Mouse (Mus musculus): ENCODE results near the gene Mettl8.

Mettl8 gene

DNA sequence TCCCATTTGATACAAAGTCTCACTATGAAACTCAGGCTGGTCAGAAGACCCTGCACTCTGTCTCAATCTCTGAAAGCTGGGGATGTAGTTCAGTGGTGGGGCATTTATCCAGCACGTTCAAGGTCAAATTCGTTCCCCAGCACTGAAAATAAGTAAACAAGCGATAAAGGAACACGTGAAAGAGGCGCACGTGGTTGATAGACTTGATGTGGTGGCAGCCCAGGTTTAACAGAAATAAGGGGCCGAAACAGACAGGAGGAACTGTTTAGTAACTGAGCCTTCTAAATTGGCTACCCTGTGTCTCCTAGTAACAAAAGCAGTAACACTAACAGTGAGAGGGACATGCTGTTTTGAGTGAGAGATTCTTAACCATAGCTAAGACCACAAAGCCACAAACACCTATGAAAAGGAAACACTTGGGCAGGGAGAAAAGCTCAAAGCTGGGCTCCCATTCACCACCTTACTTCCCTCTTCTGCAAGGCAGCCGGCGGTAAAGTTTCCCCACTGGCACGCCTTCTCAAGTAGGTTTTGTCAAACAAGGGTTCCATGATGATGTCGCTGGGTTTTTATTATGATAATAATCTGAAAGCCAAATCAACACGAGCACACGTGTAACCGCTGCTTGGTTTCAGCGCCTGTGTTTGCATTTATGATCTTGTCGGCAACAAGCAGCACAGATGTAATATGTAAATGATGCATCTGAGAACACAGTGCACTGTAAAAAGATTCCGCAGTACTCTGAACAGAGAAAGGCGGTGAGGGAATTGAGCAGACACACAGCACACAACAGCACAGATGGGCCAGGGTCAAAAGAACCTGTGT is 23.2 kb downstream of the Mettl8 start:
- peak; percentile 24 to 27 for DNase-seq

DNA sequence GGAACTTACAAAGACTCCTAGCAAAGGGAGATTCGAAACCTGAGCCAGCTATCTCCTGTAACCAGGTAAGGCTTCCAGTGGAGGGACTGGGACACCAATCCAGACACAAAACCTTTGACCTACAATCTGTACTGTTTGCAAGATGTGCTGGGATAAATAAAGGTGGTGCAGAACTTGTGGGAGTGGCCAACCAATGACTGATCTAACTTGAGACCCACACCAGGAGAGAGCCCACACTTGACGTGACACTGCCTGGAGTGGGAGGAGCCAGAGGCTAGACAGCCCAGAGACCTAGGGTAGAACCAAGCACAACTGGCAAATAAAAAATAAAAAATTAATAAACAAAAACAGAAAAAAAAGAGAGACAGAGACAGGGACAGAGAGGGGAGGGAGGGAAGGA is 24.7 kb downstream of the Mettl8 start:
- DNase-seq = no peak

DNA sequence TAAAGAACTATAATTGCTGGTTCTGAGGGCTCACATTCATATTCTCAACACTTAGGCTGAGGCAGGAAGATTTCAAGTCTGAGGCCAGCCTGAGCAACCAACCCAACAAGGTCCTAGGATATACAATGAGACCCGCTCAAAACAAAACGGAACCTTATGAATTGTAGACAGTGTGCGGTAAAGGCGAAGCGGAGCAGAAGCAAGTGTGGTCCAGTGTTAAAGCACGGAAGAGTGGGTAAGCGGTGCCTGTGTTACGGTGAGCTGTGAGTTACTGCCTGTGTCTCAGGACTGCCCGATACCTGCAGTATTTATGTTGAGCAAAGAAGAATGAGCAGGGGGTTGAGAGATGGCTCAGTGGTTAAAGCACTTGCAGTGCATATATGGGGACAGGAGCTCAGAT is 27.8 kb downstream of the Mettl8 start:
- DNase-seq = no peak

DNA sequence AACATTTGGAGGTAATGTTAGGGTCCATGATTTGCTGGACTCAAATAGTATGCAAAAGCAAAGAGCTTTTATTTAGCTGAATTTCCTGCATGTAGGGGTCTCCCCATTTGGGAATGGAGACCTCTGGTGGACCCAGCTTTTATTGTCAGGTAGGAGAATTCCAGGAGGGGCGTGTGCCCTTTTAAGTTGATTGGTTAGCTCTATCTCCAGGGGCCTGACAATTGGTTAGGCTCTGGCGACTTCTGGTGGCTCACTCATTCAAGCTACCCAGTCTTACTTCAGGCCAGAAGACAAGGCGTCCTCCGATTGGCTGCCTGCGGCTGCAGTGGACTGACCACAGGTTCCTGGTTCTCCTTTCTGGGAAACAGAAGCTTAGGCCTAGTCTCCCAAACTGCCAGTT is 28.6 kb downstream of the Mettl8 start:
- no peak for DNase-seq

DNA sequence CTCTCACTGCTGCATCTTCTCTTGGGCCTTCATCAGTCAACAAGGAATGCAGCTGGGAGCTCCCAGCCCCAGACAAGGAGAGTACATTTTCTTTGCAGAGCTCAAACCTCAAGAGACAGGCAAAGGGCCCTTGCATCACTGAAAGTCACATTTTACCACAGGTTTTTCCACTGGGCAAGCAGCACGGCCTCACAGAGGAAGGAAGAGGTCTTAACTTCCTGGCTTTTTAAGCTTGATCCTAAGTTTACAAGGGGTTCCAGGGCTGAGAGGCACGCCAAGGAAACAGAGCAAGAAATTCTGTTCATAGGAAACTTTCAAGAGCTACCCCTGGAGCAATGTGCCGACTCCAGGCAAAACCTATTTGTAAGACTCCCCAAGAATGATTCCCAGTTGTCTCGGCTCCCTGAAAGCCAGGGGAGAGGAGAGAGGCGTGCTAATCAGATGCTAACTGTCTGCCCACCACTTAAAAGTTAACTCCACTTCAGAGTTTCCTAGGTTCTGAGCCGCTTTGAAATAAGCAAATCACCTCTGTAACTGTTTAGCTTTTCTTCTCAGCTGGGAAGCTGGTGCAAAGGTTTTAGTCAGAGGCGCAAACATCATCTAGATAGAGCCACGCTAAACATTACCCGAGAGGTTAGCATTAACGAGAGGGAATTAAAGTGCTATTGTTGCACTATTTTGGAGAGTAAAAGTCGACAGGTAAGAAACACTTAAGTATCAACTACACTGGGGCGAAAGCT is 29.6 kb downstream of the Mettl8 start:
- DNase-seq = no peak

DNA sequence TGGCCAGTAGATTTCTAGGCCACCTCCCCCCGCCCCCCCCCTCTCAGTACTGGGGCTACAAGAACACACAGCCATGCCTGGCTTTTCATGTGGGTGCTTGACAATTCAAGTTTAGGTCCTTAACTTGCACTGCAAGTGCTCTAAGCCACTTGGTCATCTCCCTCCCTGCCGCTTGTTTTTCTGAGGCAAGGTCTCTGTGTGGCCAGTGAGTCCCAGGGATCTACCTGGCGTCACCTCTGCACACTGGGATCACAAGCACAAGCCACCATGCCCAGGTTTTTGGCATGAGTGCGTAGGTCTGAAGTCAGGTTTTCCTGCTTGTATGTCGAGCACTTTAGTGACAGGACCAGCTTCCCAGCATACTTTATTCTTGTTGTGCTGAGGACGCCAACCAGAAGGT is 31.4 kb downstream of the Mettl8 start:
- DNase-seq = no peak

DNA sequence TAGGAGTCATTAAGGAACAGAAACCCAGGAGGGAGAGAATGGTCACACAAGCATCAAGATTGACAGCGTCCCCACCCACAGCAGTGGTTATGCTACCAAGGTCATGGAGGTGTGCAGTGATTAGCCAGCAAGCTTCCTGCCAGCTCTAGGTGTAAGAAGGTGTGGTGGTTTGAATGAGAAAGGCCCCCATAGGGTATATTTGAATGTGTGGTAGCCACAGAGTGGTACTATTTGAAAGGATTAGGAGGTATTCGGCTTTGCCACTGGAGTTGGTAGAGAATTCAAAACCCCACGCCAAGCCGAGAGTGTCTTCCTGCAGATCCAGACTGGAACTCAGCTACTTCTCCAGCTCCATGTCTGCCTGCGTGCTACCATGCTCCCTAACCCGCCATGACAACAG is 32.4 kb downstream of the Mettl8 start:
- no peak for DNase-seq

DNA sequence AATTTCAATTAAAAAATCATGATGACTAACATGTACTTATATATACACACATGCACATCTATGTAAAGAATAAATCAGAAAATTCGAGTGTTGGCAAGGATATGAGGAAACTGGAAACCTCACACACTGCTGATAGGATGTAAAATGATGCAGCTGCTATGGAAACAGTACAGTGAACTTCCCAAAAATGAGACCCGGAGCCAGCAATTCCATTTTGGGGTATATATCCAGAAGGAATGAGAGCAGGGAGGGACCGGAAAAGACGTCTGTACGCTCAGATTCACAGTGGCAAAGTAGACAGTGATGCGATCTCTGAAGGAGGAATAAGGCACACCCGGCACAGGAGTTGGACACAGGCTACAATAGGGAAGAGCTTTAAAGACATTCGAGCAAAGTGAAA is 34.7 kb downstream of the Mettl8 start:
- DNase-seq = no peak

DNA sequence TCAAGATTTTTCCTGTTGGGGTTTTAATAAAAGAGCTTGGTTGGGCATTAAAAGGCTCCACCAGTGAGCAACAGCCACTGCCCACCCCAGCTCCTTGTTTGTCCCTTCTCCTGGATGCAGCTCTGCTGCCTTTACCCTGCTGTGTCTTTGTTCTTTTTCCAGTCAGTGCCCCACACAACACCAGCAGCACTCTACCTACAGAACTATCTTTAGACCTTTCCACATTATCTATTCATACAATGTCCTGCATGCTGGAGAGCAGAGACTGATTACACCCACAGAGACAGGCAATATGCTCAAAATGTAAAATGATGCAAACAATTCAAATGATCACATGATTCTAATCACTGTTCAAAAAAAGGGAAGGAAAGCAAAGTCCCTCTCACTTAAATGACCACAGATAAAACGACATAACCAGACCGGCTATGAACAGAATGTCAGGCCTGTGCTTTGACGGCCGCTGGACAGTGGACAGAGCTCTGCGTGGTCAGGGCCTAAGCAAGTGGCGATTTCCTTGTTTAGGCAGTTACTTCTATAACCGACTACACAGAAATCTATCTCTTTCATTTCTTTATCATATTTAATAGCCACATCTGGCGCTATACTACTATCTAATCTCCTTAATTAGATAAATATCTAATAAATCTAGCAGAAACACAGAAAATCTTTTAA is 35.5 kb downstream of the Mettl8 start:
- no peak for DNase-seq

DNA sequence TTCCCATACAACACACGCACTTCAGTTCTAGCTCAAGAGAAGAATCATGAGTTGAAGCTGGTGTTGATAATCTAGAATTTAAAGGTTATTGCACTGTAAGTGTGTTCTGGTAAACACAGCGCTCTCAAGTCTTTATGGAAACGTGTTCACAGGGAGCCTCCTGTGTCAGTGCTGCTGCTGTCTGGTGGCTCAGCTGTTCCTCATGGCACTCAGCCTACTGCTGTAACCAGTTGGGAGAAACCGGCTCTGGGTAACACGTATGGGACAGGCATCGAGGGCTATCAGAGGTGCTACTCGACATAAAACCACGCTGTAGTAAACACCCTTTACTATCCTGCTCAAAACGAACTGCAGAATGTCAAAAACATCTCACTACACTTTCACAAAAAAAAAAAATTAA is 36.1 kb downstream of the Mettl8 start:
- no peak for DNase-seq

DNA sequence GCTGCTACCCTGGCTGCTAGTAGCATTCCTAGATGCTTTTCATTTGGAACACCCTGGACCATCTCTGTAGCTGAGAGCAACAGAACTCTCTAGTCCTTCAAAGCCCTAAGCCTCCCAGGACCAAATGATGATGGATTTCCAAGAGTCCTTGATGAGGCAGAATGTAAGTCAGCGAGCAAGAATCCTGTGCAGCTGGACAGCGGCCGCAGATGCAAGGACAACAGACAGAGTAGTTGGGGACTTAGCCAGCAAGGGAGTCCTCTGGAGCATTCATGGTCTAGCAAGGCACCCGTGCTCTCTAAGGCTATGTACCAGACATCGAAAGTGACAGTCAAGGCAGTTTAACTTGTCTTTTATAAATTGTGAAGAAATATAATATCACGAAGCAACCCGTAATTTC is 41.9 kb downstream of the Mettl8 start:
- no peak for DNase-seq

DNA sequence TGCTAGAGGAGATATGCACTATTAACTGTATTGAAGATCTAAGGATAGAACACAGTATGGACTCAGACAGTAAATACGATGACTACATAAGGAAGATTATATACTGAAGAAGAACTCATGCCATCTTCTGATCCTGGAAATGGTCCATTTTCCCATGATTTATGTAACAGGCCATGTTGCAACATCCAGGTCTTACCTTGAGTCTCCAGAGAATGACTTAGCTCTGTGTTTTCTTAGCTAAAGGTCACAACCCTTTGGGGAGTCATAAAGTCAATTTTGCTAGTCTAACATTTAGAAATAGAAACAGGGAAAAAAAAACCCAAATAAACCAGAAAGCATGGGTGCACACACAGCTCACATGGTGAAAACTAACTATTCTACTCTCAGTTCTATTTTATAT is 43.6 kb downstream of the Mettl8 start:
- no peak for DNase-seq

DNA sequence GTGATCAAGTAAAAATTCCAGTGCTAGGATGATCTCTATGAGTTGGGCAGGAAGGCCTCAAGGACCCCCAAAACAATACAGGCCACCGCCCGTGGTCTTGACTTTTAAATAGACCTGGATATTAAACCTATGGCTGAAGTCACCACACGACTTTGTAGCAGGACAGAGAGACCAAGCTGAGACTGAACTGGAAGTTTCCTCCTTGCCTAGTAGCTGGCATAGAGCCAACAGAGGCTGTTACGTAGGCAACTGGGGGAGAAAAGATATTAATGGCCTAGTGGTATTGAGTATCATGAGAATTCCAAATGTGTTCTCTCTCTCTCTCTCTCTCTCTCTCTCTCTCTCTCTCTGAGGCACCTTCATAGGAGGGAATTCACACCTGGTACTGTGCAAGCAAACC is 51.0 kb downstream of the Mettl8 start:
- DNase-seq = no peak

DNA sequence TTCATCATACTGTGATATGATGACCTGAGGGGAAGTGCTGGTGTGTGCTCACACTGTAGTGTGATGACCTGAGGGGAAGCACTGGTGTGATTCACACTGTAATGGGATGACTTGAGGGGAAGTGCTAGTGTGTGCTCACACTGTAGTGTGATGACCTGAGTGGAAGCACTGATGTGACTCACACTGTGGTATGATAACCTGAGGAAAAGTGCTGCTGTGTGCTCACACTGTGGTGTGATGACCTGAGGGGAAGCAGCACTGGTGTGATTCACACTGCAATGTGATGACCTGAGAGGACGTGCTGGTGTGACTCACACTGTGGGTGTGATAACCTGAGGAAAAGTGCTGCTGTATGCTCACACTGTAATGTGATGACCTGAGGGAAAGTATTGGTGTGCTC is 52.9 kb downstream of the Mettl8 start:
- DNase-seq = no peak

DNA sequence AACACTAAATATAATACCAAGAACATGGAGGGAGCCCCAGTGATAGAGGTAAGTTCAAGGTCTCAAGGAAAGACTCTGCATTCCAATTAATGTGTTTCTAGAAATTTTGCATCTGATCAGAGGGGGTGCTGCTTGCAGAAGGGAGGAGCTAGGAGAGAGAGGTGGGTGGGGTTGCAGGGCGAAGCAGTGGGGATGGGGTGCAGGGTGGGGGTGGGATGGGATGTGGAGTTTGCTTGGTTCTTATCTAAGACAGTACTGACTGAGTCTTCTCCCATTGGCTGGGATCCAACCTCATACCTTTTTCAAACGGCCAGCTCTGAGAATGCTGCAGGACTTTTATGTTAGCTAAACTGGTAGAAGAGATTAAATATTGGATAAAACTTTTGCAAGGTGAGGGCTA is 56.6 kb downstream of the Mettl8 start:
- DNase-seq = no peak

DNA sequence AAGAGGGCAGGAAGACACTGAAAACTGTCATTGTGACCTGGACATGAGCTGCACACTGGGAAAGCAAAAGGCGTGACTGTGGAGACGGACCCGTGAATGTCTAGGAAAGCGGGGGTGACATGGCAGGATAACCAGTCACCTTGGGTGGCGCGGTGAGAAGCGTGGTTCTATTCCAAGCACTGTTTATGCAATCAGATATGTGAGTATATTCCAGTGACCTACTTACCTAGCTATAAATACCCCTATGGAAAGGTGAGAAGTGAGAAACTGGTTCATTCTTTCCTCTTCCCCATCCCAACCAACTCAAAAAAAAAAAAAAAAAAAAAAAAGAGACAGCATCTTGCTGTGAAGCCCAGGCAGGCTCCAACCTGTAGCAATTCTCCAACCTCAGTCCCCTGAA is 58.9 kb downstream of the Mettl8 start:
- no peak for DNase-seq

DNA sequence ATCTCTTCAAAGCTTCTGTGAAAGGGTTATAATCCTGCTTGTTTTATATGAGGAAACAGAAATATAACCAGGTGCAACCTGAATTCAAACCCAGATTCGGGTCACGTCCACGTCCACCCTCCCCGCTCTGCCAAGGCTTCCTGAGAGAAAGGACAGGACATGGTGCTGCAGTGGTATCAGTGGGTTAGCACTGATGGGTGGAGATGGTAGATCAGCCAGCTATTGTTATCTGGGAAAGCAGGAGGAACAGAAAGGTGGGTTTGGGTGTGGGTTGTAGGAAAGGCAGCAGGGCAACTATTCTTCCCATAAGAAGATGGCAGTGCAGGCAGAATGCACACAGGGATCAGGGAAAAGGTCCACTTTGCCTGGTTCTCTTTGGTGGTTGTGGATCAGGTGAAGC is 59.5 kb downstream of the Mettl8 start:
- DNase-seq = no peak

DNA sequence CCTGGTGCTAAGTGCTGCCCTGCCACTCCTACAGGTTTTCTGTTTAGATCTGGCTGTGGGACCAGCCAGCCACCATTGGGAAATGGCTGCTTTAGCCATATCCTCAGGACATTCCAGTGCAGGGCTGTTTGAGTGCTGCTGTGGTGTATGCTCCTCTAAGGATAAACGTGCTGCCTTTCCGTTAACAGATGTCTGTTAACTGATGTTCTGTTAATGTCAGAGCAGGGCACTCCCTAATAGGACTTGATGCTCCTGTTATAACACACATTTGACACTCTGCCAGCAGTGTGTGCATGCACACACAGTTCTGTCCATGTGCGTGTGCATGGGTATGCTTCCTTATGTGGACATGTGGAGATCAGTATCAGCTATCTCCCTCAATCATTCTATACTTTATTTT is 61.6 kb downstream of the Mettl8 start:
- DNase-seq = no peak

DNA sequence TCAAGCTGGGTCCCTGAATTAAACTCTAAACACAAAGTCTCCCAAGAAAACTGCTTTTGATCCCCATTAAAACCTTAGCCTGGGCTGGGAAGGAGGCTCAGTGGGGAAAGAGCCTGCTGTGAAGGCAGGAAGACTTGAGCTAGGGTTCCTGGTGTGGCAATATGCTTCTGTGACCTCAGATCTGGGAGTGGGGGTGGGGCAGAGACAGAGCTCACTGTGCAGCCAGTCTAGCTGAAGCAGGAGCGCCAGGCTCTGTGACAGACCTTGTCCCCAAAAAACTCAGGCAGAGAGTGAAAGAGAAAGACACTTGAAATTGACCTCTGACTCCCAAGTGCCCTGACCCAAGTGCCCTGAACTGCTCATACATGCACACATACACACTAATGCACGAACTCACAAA is 62.7 kb downstream of the Mettl8 start:
- no peak for DNase-seq

DNA sequence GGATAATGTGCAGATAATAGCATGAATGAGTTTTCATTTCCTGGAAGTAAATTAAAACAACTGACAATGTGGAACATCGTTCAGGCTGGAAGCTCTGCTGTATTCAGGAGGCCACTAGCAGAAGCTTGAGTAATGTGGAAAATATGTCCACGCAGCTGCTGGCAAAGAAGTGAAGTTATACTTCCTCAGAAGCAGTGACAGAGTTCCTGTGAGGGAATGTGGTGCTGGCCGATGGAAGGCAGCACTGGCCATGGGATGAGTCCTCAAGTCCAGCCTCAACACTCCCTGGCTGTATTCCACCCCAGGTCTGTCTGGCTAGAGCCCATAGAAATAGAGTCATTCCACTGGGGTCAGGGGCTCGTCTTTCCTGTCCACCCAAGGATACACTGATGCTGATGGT is 65.2 kb downstream of the Mettl8 start:
- no peak for DNase-seq

DNA sequence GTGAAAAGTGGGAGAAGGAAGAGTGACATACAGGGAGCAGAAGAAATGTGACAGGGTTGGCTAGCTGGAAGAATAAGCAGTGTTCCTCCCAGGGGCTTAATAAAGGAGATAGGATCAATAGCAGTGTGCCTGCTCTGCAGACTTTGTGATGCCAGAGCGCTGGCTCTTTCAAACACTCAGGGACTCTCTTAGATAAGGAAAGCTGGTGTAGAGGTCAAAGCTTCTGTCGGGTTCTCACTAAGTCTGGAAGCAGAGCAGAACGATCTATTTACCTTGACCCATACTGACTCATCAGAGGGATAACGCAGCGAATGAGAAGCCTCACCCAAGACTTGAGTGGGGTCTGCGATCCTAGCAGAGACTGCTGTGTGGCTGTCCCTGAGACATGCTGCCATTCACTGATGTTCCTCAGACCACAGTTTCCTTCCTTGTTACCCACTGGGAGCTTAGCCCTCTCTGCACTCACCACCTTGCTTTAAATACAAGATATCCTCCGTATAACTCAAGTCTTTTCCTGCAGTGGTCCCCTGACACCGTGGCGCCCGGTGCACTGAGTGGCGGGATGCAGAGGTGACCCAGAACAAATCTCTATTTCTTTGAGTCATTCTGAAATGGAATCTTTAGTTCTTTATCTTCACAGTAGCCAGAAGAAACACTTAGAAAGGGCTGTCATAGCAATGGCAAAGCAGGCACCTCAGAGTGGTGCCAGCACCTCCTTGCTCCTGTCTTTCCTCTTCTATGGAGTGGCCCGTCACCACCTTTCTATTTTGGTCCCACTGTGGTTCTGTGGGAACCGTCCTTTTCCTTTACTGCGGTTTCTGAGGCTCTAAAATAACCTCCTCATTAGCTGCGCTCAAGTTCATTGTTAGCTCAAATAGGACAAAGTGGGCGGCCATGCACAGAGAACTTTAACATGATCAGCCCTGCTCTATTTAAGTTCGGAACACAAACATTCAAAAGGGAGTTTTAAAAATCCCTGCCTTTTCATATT is 65.9 kb downstream of the Mettl8 start:
- DNase-seq = no peak

DNA sequence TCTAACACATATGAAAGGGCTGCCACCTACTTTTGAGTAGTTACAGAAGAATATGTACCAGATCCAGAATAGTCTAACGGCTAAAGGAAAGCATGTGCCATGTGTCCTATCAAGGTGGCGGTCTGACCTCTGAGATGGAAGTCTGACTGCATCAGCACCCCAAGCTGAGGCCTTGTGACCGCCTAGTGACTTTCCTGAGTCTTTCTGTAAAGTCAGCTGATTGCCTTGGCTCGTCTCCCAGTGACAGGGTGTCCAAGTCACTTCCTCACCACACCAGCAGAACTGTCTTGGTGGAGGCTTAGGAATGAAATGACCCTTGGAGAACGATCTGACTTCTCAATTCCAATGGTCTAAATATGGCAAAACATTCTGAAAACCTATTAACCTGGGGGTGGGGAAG is 77.1 kb downstream of the Mettl8 start:
- DNase-seq = no peak

DNA sequence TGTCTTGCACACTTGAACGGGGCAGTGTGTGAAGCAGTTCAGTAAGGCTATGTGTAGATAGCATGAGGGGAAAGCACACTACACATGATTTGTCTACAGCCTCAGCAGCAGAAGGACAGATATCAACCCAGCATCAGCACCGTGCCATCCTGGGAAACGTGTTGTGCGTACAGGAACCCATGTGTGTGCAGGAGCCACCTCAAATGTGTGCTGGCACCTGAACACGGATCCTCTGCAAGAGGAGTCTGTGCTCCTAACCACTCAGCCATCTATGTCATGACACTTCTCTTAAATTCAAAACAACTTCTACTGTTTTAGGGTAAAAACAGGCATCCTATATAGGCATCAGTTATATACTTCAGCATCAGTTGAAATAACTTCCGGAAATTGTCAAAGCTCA is 80.6 kb downstream of the Mettl8 start:
- no peak for DNase-seq
